Mouse (Mus musculus): ENCODE measurements around the gene Dzank1.

Dzank1 gene

DNA sequence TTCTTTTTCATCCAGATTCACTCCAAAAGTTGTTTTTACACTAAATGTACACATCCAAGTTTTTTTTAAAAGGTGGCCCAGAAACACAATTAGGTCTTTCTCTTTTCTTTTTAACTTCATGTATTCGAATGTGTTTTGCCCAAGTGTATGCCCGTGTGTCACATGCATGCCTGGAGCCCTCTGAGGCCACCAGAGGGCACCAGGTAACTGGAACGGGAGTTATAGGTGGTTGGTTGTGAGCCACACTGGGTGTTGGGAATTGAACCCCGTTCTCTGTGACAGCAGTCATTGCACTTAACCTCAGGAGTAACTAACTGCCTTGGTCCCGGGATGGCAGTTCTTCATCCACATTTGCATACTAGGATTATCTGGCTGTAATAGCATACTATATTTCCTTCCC is 60.0 kb downstream of the Dzank1 start:
- in situ Hi-C loops (cut with MboI, MseI), result no loop called here

DNA sequence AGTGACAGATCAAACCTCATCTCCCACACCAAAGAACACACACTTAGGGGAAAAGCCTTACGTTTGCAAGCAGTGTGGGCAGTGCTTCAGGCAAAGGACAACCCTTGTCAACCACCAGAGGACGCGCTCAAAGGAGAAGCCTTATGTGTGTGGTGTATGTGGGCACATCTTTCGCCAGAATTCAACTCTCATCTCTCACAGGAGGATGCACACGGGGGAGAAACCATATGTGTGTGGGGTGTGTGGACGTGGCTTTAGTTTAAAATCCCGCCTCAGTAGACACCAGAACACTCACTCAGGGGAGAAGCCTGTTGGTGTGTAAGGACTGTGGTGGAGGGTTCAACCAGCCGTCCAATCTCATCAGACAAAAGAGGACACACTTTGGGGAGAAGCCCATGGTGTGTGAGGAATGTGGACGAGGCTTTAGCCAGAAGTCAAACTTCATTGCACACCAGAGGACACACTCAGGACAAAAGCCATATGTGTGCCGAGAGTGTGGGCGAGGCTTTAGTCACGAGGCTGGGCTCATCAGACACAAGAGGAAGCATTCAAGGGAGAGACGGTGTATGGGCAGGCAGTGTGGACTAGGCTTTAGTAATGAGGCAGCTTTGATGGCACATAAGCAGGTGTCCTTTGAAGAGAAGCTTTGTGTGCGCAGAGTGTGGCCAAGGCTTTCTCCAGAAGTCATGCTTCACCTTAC is 61.2 kb downstream of the Dzank1 start:
- in situ Hi-C loops (cut with MboI, MseI), result no loop called here

DNA sequence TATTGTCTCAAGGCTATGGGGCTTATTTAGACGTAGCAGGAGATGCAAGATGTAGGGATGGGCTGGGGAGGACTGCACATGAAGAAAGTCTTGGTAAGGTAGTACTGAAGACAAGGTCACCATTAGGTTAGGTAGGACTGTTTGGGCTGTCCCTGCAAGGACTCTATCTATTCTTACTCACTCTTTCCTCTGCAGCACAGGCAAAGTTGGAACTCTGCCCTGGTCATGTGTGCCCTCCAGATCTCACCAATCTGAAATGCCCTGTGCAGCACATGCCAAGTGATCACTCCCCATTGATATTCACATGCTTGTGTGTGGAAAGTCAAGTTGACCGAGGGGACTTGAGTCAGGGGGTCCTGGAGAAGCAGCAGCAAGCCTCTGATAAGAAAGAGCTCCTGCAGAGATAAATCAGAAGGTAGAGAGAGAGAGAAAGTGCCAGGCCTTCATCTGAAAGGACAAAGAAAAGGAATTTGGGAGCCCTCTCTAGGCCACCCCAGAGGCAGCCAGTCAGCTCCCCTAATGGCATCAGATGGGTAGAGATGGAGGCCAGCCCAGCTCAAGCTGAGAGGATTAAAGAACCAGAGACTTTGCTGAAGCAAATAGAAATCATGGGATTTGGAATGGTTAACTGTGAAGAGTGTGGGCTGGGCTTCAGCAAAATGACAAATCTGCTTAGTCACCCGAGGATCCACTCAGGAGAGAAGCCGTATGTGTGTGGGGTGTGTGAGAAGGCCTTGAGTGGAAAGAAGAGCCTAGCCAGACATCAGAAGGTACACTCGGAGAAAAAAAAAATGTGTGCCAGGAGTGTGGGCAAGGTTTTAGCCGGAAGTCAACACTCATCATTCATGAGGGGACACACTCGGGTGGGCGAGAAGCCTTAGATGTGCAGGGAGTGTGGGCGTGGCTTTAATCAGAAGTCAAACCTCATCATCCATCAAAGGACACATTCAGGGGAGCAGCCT is 62.1 kb downstream of the Dzank1 start:
- in situ Hi-C loops (cut with MboI, MseI), result no loop called here

DNA sequence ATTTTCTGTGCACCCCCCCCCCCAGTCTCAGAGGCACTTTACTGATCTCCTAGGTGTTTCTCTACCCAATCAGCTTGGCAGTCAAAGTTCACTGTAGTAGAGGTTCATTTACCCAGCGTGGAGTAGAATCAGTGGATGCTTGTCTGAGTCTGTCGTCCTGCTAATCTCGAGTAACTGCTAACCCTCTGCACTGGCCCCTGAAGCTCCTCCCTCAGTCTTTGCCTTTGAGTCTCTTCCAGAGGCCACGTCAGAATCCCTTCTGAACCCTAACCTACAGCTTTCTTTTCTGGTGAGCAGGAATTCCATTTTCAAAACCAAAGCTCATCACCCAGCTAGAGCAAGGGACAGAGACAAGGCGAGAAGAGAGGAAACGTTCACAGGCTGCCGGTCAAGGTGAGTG is 63.0 kb downstream of the Dzank1 start:
- in situ Hi-C loops (cut with MboI, MseI), result no loop called here

DNA sequence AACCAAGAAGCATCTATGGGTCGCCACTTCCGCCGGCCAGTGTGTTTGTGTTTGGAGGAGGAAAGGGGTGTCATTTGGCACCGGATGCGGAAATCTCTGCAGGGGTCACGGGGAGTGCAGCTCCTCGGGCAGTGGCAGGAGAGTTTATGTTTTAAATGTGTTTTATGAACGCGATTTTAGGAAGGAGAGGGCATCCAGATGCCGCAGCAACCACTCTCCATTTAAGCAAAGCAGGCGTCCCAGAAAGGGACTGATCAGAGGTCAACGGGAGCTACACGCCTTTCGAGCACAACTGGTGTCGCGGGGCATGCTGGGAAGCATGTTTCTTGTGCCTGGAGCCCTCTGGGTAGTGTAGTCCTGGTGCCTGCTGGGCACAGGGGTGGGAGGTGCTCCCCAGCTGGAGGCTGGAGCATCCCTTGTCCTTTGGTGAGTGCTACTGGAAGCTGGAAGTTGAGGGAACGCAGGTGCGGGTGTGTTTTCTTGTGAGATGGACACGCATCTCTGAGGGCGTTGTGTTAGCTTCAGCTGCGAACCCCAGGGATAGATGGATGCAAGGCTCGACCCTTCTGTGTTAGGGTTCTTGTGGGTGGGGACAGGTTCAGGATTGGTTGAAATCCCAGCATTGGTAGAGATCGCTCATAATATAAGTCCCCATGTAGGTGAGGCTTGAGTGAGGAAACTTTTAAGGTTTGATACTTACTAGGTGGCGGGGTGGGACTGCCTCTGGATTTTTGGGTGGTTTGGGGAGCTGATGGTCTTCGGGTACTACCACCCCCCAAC is 68.0 kb downstream of the Dzank1 start:
- in situ Hi-C loops (cut with MboI, MseI), result loop anchor here (10.0 kb wide), 1 partner anchor 444 kb away; the partner anchor contains the start of gene Rrbp1

DNA sequence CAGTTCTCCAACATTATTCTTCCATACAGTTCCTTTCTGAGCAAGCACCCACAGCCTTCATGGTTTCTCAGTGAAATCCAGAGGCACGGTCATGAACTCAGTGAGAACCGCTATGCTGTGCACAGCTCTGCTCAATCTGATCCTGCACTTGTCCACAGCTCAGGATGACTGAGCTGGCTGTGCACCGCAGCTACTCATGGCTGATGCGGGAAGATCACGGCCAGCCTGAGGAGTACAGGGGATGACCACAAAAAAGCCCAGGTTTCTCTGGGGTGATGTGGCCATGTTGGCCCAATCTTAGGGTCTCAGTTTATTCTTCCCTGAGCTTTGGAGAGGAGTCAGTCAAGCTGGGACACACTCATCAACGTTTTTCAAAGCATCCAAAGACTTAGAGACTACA is 68.9 kb downstream of the Dzank1 start:
- in situ Hi-C loops (cut with MboI, MseI), result loop anchor here (10.0 kb wide), 1 partner anchor 444 kb away; the partner anchor contains the start of gene Rrbp1

DNA sequence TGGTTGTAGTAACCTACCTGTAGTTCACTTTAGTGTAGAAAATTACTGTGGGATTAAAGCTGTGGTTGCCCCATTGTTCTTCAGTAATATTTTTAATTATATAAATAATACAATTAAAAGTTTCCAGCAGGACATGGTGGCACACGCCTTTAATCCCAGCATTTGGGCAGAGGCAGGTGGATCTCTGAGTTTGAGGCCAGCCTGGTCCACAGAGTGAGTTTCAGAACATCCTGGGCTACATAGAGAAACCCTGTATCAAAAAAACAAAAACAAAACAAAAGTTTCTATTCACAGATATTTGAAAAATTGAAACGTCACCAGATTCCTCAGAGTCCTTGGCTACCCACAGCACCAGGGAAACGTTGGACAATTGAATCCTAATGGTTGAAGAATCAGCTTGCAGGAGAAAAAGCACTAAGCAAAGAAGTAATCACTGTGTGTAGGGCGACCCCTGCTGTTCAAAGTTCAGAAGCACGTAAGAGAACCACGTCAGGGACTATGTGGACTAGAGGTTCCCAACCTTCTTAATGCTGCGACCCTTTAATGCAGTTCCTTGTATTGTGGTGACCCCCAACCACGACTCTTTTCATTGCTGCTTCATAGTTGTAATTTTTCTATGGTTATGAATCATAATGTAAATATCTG is 74.7 kb downstream of the Dzank1 start:
- in situ Hi-C loops (cut with MboI, MseI), result loop anchor here (5.0 to 10.0 kb wide), 3 partner anchors 90 to 615 kb away; partner anchors contain the start of gene Rrbp1

DNA sequence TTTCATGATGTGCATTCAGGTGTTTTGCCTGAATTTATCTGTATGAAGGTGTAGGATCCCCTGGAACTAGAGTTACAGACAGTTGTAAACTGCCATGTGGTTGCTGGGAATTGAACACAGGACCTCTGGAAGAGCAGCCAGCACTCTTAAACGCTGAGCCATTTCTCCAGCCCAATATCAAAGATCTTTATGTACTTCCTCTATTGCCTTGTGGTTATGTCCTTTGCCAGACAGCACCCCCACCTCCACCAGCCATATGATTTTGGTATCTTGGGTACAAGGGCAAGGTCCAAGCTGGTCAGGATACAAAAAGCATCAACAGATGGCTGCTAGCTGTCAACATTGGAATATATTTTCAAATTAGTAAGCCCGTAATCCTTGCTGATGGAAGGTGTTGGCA is 76.8 kb downstream of the Dzank1 start:
- in situ Hi-C loops (cut with MboI, MseI), result loop anchor here (5.0 to 10.0 kb wide), 3 partner anchors 88 to 613 kb away; partner anchors contain the start of gene Rrbp1

DNA sequence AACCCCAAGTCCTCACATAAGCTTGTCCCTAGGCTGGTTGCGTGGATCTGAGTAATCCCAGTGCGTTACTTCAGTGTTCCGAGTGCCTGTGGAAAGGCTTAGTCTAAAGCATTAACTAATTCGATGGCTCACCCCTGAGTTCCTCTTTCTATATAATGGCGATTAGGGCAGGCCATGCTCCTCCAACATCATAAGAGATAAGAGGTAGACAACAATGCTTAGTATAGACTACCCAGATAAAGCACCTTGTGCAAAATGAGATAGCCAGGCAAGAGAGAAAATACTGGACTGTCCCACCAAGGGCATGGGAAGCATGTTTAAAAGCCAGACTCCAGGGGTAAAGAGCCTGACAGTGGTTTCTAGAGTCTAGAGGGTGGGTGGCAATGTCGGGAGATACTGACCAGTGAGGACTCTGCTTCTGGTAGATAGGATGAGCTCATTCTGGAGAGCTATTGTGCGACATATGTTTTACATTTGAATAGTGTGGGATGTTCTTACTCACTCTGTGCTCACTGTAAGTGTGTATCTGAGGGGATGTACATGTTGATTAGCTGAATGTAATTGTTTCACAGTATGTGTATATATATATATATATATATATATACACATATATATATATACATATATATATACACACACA is 80.7 kb downstream of the Dzank1 start:
- in situ Hi-C loops (cut with MboI, MseI), result no loop called here

DNA sequence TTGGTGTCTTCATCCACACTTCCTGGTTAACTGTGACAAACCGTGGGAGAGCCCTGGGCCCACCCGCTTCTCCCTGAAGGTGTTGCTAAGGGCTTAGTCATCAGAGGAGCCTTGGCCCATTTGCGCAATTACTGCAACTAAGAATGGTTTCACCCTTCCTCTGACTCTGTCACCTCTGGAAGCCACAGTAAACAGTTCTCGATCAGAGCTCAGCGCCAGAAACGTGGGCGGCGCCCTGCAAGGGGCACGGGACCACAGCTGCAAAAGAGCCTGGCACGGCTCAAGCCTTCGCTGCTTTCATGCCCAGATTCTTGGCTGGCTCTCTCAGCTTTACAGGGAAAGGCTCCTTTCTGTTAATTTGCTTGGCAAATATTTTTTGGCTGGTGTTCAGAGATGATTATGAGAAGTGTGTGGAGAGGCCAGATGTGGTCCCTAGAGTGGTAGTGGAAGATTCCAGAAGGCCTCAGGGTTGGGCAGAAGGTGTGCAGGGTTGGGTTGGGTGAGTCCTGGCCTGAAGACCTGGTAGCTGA is 85.8 kb downstream of the Dzank1 start:
- in situ Hi-C loops (cut with MboI, MseI), result no loop called here

DNA sequence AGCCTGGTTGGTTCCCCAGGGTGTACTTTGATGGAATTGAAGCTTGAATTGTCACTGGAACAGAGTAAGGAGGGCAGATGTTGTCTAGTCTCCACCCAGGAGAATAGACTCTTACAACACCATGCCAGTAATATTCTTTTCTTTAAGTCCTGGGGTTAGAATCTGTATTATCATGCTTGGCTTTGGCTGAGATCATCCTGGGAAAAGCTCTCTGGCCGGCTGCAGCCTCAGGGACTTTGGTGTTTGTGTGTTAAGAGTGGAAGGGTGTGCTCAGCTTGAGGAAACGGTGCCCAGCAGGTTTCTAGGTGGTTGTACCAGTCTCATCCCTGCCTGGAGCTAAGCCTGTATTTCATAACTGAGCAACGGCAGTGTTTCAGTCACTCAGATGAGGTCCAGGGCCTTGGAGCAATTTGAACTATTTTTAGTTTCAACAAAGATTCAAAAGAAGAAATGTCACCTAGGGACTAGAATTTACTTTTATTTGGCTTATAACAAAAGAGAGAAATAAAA is 88.0 kb downstream of the Dzank1 start:
- in situ Hi-C loops (cut with MboI, MseI), result no loop called here

DNA sequence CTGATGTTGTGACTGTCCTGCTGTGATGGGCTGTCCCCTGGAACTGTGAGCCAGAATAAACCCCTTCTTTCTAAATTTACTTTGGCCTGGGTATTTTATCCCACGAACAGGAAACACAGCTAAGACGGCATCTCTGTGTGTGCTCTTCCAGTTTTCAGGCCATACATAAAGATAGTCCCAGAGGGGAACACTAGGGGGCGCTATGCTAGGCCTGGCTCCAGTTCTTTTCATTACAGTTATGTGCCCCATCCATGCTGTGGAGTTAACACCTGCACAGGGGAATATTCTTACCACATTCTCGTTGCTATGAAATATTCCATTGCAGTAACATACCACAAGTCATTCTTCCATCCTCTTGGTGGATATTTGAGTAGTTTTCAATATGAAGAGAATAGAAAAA is 88.8 kb downstream of the Dzank1 start:
- in situ Hi-C loops (cut with MboI, MseI), result no loop called here

DNA sequence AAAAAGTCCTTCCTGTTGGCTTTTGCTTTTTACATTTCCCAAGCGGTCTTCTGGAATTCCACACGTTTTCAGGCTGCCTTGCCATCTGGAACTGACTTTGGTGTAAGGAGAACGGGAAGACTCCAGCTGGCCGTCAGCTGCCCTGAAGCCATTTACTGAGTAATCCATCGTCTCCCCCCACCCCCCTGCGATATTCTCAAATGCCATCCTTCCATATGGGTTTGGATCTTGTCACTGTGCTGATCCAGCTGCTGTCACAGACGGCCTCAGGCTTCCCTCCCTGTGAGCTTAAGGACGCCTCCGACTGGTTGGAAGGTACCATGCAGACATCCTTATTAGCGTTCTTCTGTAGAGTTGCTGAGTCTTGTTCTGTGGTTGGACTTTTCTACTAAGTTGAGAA is 91.5 kb downstream of the Dzank1 start:
- in situ Hi-C loops (cut with MboI, MseI), result no loop called here

DNA sequence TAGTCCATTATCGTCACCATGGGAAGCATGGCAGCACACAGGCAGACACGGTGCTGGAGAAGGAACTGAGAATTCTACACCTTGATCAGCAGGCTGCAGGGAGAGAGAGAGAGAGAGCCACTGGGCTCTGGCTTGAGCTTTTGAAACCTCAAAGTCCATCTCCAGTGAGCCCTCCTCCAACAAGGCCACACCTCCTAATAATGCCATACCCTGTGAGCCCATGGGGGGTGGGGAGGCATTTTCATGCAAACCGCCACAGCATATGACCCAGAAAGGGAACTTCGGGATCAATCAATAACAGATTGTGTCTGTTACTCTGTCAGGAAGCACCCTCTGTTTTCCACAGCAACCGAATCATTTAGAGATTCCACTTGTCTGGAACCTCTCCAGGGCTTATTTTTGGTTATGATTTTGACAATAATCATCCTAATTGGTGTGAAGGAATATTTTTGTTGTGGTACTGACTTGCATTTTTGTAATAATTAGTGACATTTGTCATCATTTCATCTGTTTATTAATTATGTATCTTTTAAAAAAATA is 95.9 kb downstream of the Dzank1 start:
- in situ Hi-C loops (cut with MboI, MseI), result no loop called here

DNA sequence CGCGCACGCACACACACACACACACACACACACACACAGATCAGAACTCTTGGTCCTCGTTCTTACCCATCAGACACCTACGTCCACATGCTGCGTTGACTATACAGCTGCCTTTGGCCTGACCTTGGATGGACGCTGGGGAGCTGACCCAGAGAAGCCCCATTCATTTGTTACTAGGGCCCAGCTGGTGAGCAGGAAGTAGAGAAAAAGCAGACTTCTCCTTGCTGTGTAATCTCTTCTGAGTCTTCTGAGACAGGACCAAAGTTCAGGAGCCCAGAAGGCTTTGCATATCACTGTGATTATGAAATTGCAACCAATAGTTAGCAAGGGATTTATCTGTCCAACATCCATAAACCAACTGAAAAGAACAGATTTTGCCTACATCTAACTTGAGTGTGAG is 98.0 kb downstream of the Dzank1 start:
- in situ Hi-C loops (cut with MboI, MseI), result no loop called here

DNA sequence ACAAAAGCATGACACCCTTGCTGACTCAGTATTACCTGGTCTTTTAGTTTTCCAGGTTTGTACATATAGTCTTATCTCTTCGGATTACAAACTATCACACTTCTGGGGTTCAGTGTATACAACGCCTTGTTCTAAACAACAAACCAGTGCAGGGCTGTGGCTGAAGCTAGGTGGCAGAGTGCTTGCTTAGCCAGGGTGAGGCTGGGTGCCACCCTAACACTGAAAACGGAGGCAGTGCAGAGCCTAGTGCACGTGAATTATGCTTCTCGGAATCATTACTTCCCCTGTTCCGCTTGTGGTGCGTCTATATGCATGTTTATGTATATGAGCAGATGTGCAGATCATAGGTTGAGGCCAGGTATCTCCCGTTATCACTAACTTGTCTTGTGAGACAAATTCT is 98.6 kb downstream of the Dzank1 start:
- in situ Hi-C loops (cut with MboI, MseI), result no loop called here

DNA sequence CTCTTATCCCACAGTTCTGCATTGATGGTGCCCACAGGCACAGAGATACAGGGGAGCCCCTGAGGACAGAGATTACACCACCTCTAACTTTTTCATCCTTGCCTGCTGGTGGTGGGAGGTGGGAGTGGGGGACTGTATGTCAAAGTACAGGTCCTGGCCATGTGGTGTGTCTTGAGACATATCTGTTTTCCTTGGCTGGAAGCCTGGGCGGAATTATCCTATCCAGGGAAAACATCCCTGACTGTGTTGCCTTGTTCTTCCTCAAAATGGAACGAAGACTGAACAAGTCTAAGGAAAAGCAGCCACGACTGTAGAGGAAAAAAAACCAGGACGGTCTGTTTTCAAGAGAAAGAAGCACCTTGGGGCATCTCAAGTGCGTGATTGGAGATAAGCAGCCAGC is 99.4 kb downstream of the Dzank1 start:
- in situ Hi-C loops (cut with MboI, MseI), result no loop called here

DNA sequence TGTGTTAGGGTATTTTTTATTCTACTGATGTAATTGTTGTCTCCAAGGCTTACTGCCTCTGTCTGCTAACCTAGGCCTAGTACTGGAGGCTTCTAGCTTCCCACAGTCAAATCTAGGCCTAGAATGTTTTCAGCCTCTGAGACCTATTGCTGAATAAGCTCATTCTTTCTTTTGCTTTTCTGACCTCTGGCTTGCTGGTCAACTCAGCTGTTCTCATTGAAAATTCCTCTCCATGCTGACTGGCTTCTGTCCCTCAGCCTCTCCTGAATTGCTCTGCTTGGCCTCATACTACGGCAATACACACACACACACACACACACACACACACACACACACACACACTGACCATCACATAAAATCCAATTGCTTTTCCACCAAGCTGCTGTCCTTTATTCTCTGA is 101.5 kb downstream of the Dzank1 start:
- in situ Hi-C loops (cut with MboI, MseI), result no loop called here

DNA sequence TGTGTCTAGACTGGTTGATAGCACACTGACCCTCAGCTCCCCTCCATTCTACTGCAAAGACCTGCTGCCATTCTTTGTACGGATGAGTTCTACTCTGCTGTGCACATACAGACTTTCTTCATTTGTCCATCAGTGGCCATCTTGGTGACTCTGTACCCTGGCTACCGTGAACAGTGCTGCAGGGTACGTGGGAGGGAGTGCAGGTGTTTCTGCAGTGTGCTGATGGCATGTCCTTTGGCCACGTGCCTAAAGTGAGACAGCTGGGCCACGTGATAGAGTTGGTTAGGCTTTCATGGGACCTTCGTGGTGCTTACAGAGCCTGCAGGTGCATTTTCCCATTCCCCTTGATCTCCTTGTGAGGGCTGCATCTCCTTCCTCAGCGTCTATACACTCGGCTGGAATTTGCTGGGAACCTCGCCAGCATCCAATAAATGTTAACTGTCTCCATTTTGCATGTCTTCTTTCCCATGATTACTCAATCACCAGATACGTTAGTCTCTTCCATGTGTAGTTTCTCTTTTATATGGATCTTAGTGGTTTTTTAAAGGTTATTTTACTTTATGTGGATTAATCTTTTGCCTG is 105.0 kb downstream of the Dzank1 start:
- in situ Hi-C loops (cut with MboI, MseI), result no loop called here
